Mouse (Mus musculus) embryonic facial prominence, embryonic 11.5 days (tissue): ENCODE data around the gene Prm2. TPM values are rescaled to one million over a fixed set of nuclear protein-coding genes. Genes with fewer than 3 reads are reported as not detected.

Experiments
- ATAC-seq: fragments of 200-750 bp; cut with Nextera tagmentation; replicated peaks from 2 replicates; pipeline ENCODE4 v1.8.0; 2017; ENCODE audit warnings: low read depth; ENCODE audit not compliant: insufficient number of reproducible peaks, low FRiP score, low TSS enrichment
- DNase-seq: peaks from one replicate; pipeline ENCODE4 v3.0.0-alpha.2; 2015; ENCODE audit warnings: low spot score
- H3K27ac ChIP-seq: fragments of 300-500 bp; sonication (generic); replicated peaks from 2 replicates; pipeline ENCODE4 v1.5.1; 2014; ENCODE audit warnings: mild to moderate bottlenecking, low read depth, low read length, control low read depth
- H3K27me3 ChIP-seq: fragments of 300-500 bp; sonication (generic); 2 replicates; pipeline ENCODE4 v1.6.1; 2014; ENCODE audit warnings: mild to moderate bottlenecking, low read length, moderate library complexity, mixed read lengths; ENCODE audit not compliant: control insufficient read depth, insufficient read depth
- H3K36me3 ChIP-seq: fragments of 300-500 bp; sonication (generic); replicated peaks from 2 replicates; pipeline ENCODE4 v1.6.1; 2014; ENCODE audit warnings: low read depth, mild to moderate bottlenecking, low read length, moderate library complexity, mixed read lengths; ENCODE audit not compliant: control insufficient read depth, insufficient read depth
- H3K4me1 ChIP-seq: fragments of 300-500 bp; sonication (generic); 2 replicates; pipeline ENCODE4 v1.6.1; 2014; ENCODE audit warnings: low read length, mixed read lengths; ENCODE audit not compliant: control insufficient read depth, insufficient read depth
- H3K4me2 ChIP-seq: fragments of 300-500 bp; sonication (generic); 2 replicates; pipeline ENCODE4 v1.6.1; 2014; ENCODE audit warnings: low read depth, mild to moderate bottlenecking, control low read depth, low read length, moderate library complexity
- H3K4me3 ChIP-seq: fragments of 300-500 bp; sonication (generic); 2 replicates; pipeline ENCODE4 v1.5.1; 2014; ENCODE audit warnings: low read depth, low read length, control low read depth
- H3K9ac ChIP-seq: fragments of 300-500 bp; sonication (generic); replicated peaks from 2 replicates; pipeline ENCODE4 v1.6.1; 2014; ENCODE audit warnings: mild to moderate bottlenecking, control low read depth, low read length
- H3K9me3 ChIP-seq: fragments of 300-500 bp; sonication (generic); replicated peaks from 2 replicates; pipeline ENCODE4 v1.6.1; 2016; ENCODE audit warnings: mild to moderate bottlenecking, low read length, inconsistent platforms, mixed read lengths; ENCODE audit not compliant: control insufficient read depth
- WGBS: fragments of 180-500 bp; shearing (Covaris S2); extraction: QIAGEN DNeasy Blood & Tissue Kit; methylation state at CpG from one replicate; pipeline ENCODE4 v1.1.7; 2014; 5-methylcytosine and 5-hydroxymethylcytosine counted together
- polyA plus RNA-seq: library from polyadenylated mRNA; unstranded; fragments of >200 nt; fragmentation: Nextera tagmentation; extraction: Ambion mirVana; gene quantifications from 2 replicates; pipeline ENCODE4 v1.2.1, GENCODE M21; 2014

Prm2 gene
- polyA plus RNA-seq, 1 experiment from 2014 or later: not detected

DNA sequence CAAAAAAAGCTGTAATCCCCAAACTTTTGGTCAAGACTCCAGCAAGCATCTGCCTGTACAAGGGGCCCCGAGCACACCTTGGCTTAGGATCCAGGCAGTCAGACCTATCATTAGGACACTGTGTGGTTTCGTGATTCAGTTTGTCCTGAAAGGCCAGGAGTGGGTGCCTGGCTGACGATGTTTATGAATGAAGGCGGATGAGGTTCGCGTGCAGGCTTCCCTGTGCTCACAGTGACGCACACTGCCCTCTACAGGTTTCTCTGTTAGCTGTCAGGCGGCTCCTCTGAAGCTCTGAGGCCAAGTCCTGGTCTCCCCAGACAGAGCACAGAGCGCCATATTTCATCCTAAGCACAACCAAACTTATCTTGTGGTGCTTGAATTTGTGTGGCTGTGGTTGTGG lies 9.6 kb downstream of the Prm2 start:
- H3K9ac ChIP-seq: peak overlapping the region; percentile 67
- DNase-seq: peak; percentile 95
- peak overlapping the region; percentile 94 for H3K27ac ChIP-seq
- peak overlapping the region; percentile 98 for H3K4me2 ChIP-seq
- ATAC-seq: peak; percentile 31
- no peaks in the 10 kb centered on the region for H3K9me3 ChIP-seq
- no peaks in the 10 kb centered on the region; the same call in 1 of the 2 replicates for H3K27me3 ChIP-seq
- H3K36me3 ChIP-seq: no peaks in the 10 kb centered on the region
- H3K4me1 ChIP-seq: peaks cover 4% of the 10 kb centered on the region; the same call in 1 of the 2 replicates
- peak overlapping the region; percentile 66 for H3K4me3 ChIP-seq
- 2% methylated on average over 9 of the region's 9 CpGs for WGBS

DNA sequence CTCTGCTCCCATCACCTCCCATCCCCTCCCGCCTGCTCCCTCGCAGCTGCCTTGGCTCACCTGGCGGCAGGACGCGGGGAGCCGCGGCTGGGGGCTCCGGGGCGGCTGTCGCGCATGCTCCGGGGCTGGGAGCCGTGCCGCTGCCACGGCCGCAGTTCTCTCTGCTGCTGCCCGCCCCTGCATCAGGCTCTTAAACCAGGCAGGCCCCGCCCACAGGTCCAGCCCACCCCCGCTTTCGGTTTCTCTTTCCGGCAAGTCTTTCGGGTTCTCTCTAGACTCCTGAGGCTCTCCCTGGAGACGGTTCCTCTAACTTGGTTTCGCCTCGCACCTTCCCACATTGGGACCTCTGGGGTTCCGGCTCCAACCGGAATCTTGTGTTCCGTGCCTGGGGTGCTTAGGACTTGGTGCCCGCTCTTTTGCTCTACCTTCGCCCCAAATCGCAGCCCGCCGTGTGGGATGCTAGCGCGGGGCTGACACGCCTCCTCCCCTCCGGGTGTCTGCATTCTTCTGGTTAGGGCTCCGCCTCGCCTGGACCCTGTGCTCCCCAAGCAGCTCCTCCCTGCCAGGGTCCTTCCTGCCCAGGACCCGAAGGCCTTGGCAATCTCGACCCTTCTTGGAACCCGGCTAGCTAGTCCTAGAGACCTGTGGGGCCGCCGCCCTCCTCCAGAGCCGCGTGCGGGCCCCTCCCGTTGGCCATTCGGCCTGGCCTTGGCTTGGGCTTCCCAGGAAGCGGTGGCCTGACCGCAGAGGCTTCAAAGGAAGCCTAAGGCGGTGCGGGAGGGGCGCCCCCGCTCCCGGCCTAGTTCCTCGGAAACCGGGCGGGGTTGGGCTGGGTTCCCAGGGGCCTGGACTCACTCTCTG lies 10.3 kb downstream of the Prm2 start, which contains the start of gene Socs1:
Gene Socs1, minus strand, starts transcription at position 166 of the 861 bp plus-strand sequence.
- Histone ChIP-seq H3K4me3 (peak within 1 kb of the TSS; percentile 66), H3K4me1 (peaks cover 4% of the 10 kb centered on the region; the same call in 1 of the 2 replicates), H3K4me2 (peak within 1 kb of the TSS; percentile 98), H3K9ac (peak within 1 kb of the TSS; percentile 67), H3K9me3 (no peaks in the 10 kb centered on the region), H3K27ac (peak within 1 kb of the TSS; percentile 94), H3K36me3 (no peaks in the 10 kb centered on the region), H3K27me3 (no peaks in the 10 kb centered on the region; the same call in 1 of the 2 replicates)
- WGBS: under 1% methylated on average over 54 of the region's 59 CpGs
- DNase-seq (peak; percentile 91), ATAC-seq (peak; percentile 81)

DNA sequence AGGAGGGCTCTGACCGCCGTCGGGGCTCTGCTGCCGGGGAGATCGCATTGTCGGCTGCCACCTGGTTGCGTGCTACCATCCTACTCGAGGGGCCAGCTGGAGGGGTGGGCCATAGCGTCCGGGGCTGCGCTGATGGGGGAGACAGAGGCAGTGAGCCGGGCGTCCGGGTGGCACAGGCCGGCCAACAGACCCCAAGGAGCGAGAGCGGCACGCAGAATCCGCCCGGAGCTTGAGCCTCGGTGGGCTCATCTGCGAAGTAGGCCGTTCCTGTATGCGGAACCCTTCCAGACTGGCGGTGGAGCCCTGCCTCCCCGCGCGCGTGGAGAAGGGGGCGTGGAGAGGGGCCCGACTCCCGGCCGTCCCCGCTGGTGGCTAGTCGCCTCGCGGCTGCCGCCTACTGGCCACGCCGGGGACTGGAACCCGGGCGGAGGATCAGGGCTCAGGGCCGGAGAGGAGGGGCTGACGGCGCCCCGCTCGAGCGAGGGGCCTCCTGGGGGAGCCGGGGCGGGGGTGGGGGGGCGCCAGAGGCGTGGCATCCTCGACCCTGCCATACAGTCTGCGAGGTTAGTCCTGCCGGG lies 11.1 kb downstream of the Prm2 start:
- DNase-seq: peak; percentile 95
- peak; percentile 81 for ATAC-seq
- Histone ChIP-seq H3K4me2 (peak overlapping the region; percentile 98), H3K9ac (peak overlapping the region; percentile 67), H3K27ac (peak overlapping the region; percentile 94), H3K36me3 (no peaks in the 10 kb centered on the region), H3K4me1 (peaks cover 4% of the 10 kb centered on the region; the same call in 1 of the 2 replicates), H3K9me3 (no peaks in the 10 kb centered on the region), H3K4me3 (peak overlapping the region; percentile 66), H3K27me3 (no peaks in the 10 kb centered on the region; the same call in 1 of the 2 replicates)
- 0% methylated on average over 33 of the region's 55 CpGs for WGBS

GRCm38 (mm10) chr16:10783883-10784792 lies 11.8 kb downstream of the Prm2 start:
- Histone ChIP-seq H3K4me3 (peak overlapping the region; percentile 66), H3K4me2 (peak overlapping the region; percentile 98), H3K27me3 (no peaks in the 10 kb centered on the region; the same call in 1 of the 2 replicates), H3K9ac (peak overlapping the region; percentile 67), H3K36me3 (no peaks in the 10 kb centered on the region), H3K9me3 (no peaks in the 10 kb centered on the region), H3K27ac (peak overlapping the region; percentile 94; the same call in 1 of the 2 replicates), H3K4me1 (peaks cover 4% of the 10 kb centered on the region; the same call in 1 of the 2 replicates)
- ATAC-seq: no peak
- 2% methylated on average over 81 of the region's 81 CpGs for WGBS
- DNase-seq: peak; percentile 62

- peak overlapping the region; percentile 1; the same call in 1 of the 2 replicates for H3K4me2 ChIP-seq
Observed at GRCm38 (mm10) chr16:10783451-10783850, 12.5 kb downstream of the Prm2 start.

DNA sequence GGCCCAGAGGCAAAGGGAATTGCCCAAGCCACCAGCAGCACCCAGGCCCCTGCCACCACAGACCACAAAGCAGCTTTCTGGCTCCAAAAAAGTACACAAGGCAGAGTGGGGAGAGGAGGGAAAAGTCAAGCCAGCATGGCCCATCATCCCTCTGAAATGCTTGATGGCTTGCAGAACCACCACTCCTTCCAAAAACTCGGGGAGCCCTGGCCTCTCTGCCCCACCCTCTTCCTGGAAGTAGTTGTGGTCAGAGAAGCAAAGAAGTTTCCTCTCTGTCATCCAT lies 12.8 kb downstream of the Prm2 start:
- H3K27me3 ChIP-seq: no peaks in the 10 kb centered on the region; the same call in 1 of the 2 replicates
- no peak for ATAC-seq
- H3K4me1 ChIP-seq: peaks cover 4% of the 10 kb centered on the region; the same call in 1 of the 2 replicates
- WGBS: 45% methylated on average over 1 of the region's 1 CpGs
- peak overlapping the region; percentile 16; the same call in 1 of the 2 replicates for H3K4me2 ChIP-seq
- H3K36me3 ChIP-seq: no peaks in the 10 kb centered on the region
- no peak overlapping the region for H3K27ac ChIP-seq
- no peaks in the 10 kb centered on the region for H3K9me3 ChIP-seq
- no peak overlapping the region for H3K4me3 ChIP-seq
- no peak for DNase-seq
- no peak overlapping the region for H3K9ac ChIP-seq

More at GRCm38 (mm10) chr16:10783451-10783850, 12.5 kb downstream of the Prm2 start:
- Histone ChIP-seq H3K4me3 (peak overlapping the region; percentile 66; the same call in 1 of the 2 replicates), H3K9me3 (no peaks in the 10 kb centered on the region), H3K4me1 (peaks cover 4% of the 10 kb centered on the region; the same call in 1 of the 2 replicates), H3K36me3 (no peaks in the 10 kb centered on the region), H3K9ac (no peak overlapping the region), H3K27me3 (no peaks in the 10 kb centered on the region; the same call in 1 of the 2 replicates), H3K27ac (no peak overlapping the region)
- ATAC-seq (no peak), DNase-seq (no peak)
- WGBS: 62% methylated on average over 8 of the region's 8 CpGs

- no peaks in the 10 kb centered on the region; the same call in 1 of the 2 replicates for H3K27me3 ChIP-seq
- no peak overlapping the region for H3K4me3 ChIP-seq
- H3K36me3 ChIP-seq: no peaks in the 10 kb centered on the region
- H3K27ac ChIP-seq: no peak overlapping the region
- H3K9me3 ChIP-seq: no peaks in the 10 kb centered on the region
- peaks cover 4% of the 10 kb centered on the region; the same call in 1 of the 2 replicates for H3K4me1 ChIP-seq
- DNase-seq (no peak), ATAC-seq (no peak)
- 42% methylated on average over 6 of the region's 6 CpGs for WGBS
- H3K9ac ChIP-seq: no peak overlapping the region
- H3K4me2 ChIP-seq: no peak overlapping the region
Observed at GRCm38 (mm10) chr16:10782377-10783151, 13.4 kb downstream of the Prm2 start.
